Mouse (Mus musculus) cerebellum, adult 9-10 months (tissue): ENCODE measurements around the gene Carmil1.

Experiments used
- DNase-seq: peaks from one replicate; pipeline ENCODE4 v3.0.0; 2022

Gene Carmil1

DNA sequence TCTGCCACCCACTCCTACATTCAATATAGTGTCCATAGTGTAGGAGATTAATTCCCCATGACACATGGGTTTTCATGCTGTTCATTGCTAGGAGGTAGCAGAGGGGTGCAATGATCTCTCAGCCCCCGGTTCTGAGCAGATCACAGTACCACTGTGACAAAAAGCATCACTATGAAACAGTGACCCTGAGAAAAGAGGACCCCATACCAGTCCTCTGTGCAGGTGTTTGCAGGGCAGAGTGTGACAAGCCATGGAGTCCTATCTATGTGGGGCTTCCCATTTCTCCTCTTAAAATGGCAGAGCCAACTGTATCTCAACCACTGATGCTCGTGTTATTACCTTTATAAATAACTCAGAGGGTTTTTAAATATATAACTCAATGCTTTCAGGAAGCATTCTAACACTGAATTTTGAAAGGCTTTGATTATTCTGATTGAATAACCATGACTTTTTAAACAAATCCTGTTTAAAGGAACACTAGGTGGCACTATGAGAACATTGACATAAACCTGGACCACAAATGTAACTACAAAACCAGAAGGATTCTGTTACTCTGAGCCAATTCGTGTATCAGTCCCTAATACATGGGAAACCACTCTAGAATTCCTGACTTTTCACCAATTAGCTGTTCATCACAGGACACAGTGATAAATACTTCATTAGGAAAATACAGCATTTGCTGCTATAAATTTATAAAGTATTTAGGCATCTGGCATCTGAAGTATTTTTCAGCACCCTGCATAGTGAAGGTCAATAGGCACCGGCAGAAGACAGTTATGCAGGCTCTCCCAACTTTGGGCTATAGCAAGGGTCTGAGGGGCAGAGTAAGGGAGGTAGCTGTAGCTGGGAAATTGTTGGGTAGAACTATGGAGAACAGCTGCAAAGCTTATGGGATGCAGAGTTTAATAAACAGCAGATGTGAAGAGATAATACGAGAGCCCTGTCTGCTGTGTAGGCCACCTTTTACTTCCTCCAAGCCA lies 253.1 kb downstream of the Carmil1 start:
- DNase-seq = peak; percentile 62

DNA sequence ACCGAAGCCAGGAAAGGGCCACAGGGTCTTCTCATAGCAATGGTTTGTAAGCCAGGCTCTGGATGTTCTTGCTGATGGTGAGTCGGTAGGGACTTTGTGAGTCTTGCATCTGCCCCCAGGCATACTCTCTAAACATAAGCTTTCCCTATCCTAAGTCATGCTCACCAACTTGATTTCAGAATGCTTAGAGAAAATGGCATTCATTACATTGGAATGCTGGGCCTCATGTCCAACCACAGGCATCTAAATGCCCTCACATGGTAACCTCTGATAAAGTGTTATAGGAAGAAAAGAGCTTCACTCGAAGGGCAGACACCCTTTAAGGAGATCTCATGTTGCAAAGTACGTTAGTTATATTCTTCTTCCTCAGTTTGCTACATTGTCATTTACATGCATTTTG lies 262.1 kb downstream of the Carmil1 start:
- no peak for DNase-seq

GRCm38 (mm10) chr13:24005528-24005927 lies 275.1 kb downstream of the Carmil1 start:
- DNase-seq = no peak

- DNase-seq = no peak
Observed at GRCm38 (mm10) chr13:24001797-24002196, 278.8 kb downstream of the Carmil1 start.

- DNase-seq = no peak
Observed at GRCm38 (mm10) chr13:24001081-24001480, 279.5 kb downstream of the Carmil1 start.

- no peak for DNase-seq
Observed at GRCm38 (mm10) chr13:23998826-23999225, 281.8 kb downstream of the Carmil1 start.

DNA sequence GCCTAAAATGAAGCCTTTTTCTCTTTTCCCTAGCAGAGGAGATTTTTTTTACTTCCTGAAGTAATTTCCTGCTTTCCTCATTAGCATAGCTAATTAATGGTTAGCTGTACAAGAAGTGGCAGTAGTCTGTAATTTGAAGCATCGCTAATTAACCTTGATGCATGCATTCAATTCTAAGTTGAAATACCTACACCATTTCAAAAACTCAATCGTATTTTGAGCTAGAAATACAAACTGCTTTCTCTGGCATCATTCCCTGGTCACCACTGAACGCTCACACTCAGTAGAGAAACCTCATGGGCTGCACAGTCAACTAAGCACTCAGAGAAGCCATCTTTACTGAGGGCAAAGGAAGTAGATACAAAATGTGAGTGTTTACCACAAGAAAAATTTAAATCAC lies 285.8 kb downstream of the Carmil1 start:
- no peak for DNase-seq

GRCm38 (mm10) chr13:23994024-23994423 lies 286.6 kb downstream of the Carmil1 start:
- DNase-seq = no peak

DNA sequence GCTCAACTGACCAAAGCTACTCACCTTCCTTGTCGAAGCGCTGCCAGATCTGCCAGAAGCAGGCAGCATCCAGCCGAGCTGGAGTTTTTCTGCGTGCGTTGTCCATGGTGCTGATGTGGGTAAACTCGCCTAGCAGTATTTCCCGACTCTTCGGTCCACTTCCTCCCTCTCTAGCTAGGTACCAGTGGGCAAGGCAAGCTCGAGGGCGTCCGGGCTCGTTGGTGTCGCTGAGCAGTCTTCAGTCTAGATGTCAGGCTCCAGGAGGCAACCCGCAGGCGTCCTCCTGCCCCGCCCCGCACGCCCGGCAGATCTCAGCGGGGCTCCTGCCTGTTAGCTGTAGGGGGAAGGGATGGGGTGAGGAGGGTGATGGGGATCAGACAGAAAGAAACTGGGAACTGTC lies 289.7 kb downstream of the Carmil1 start, which contains the start of gene Scgn:
Gene Scgn (minus strand): TSS at position 287 of the 400 bp plus-strand sequence.
- no peak for DNase-seq

- DNase-seq = no peak
Observed at GRCm38 (mm10) chr13:23990451-23990850, 290.1 kb downstream of the Carmil1 start.

DNA sequence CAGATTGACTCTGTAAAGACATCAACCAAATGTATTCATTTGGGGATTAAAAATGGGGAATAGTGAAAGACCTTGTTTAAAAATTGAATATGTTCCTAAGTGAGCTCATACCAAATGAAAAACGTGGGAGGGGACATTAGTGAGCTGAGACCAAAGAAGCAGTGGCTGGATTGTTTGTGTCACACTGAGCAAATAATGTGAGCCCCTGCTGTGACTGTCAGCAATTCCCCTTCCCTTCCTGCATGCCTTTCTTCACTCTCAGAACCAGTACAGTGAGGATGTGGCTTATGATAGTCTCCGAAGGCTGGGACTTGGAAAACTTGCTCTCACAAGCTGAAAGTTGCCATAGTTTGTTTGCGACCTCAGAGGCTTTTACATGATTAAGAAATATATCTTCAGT lies 295.5 kb downstream of the Carmil1 start:
- DNase-seq = no peak

DNA sequence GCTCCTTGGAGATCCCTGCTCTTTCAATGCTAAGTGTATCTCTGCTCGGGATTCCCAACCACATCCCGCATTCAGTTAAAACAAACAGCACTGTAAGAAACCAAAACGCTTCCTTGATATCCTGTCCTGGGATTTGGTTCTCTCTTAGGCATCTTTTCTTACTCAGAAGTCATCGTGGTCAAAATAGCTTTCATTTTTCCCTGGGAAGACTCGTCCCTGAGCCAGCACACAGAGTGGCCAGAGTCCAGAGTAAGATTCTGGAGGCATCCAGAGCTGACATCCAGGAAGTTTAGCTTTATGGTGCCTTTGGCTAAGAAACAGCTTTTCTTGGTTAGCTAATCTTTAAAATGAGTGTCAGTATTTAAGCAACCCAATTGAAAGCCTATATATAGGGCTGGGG lies 308.3 kb downstream of the Carmil1 start:
- DNase-seq = no peak

- no peak for DNase-seq
Observed at GRCm38 (mm10) chr13:23971870-23972269, 308.7 kb downstream of the Carmil1 start.

GRCm38 (mm10) chr13:23964909-23965308 lies 315.7 kb downstream of the Carmil1 start:
- no peak for DNase-seq
